Mouse (Mus musculus) layer of hippocampus, adult 9-11 months (tissue): ENCODE measurements around the gene Gm3488.
"Not testable (repeated sequence)": the region's sequence is repeated elsewhere in the genome, so short reads cannot be mapped to it uniquely, and the experiment has no call there.

Experiments
- DNase-seq: peaks from one replicate; pipeline ENCODE4 v3.0.0; 2022

The Gm3488 gene

DNA sequence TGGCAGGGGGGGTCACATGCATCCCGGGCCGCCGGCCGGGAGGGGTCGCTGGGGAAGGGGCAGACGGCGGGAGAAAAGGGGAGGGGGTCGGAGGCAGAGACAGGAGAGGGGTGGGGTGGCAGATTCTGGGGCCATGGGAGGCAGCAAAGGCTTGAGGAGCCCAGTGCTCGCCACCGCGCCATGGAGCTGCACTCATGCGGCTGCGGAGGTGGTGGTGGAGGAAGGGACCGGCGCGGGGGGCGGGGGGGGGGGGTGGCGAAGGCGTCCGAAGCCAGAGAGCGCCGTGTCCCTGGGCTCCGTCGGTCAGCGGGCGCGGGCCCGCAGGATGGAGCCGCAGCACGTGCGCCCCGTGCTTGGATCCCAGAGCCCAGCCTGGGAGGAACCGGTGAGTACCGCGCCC, at the start of gene Gm3488:
Gene Gm3488, plus strand, starts transcription at position 301 of the 400 bp plus-strand sequence.
- not testable (repeated sequence) for DNase-seq

DNA sequence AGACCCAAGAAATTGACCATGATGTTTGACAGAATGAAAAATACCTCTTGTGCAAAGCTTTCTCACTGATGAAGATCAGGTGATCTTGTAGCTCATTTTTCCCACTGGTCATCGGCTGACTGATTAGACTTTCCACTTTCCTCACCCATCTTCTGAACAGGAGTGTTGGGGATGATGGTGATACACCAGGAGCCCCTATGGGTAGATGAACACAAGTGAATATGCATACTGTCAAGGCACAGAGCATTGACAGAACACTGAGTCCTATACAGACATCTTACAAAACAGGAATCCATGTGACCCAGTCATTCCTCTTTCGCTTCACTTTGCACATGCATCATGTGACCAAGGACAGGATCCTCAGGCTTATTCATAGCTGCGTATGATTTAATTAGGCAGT, 46.1 kb upstream of the Gm3488 start, which contains the start of gene Gm3194:
Gene Gm3194, minus strand, starts transcription at position 101 of the 400 bp plus-strand sequence.
- not testable (repeated sequence) for DNase-seq

DNA sequence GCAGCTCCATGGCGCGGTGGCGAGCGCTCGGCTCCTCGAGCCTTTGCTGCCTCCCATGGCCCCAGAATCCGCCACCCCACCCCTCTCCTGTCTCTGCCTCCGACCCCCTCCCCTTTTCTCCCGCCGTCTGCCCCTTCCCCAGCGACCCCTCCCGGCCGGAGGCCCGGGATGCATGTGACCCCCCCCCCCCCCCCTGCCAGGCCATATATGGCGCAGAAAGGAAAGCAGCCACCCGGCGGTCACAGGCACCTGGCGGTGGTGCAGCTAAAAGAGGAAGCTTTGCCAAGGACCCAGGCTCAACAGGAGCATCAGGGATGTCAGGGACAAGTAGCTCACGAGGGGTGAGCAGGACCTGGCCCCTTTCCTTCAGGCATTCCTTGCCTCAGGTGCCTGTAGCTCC, 41.0 kb upstream of the Gm3488 start:
- DNase-seq: not testable (repeated sequence)

DNA sequence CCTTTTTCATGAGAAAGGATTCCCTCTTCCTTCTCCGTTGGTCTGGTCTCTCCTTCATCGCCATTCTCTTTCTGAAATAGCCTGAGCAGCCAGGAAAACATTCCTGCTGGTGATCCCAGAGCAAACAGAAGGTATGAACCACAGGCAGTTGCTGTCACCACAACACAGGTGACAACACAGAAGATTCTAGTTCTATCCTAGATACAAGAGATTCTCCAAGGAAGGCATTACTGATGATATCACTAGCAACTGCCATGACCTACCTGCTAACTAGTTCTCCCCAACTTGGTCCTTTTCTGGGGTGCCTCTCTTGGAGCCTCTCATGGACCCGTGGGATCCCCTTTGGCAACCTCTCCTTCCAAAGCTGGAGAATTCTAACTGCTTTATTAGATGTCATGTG, 23.7 kb upstream of the Gm3488 start, which contains the start of gene Gm8246:
Gene Gm8246, minus strand, starts transcription at position 101 of the 400 bp plus-strand sequence.
- not testable (repeated sequence) for DNase-seq

DNA sequence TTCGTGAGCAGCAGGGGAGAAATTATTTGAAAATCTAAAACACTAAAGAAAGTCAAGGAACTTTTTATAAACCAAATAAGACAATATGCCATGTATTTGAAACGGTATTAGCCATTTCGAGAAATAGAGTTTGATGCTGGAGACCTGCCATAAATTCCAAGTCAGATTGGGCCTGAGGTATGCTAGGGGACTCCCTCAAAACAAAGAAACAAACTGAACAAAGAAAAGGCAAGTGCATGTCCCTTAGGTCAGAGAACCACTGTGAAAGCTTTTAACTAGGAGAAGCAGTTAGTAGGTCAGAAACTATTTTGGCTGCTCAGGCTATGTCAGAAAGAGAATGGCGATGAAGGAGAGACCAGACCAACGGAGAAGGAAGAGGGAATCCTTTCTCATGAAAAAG, 17.6 kb upstream of the Gm3488 start, which contains the start of gene Gm3187:
Gene Gm3187, plus strand, starts transcription at position 301 of the 400 bp plus-strand sequence.
- DNase-seq: not testable (repeated sequence)

DNA sequence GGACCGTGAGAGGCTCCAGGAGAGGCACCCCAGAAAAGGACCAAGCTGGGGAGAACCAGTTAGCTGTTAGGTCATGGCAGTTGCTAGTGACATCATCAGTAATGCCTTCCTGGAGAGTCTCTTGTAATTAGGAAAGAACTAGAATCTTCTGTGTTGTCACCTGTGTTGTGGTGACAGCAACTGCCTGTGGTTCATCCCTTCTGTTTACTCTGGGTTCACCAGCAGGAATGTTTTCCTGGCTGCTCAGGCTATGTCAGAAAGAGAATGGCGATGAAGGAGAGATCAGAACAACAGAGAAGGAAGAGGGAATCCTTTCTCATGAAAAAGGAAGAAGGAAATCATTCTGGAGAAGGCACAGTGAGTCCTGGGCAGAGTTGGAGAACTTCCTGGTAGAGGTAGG, 36.7 kb downstream of the Gm3488 start, which contains the start of gene Gm3532:
Gene Gm3532, plus strand, starts transcription at position 301 of the 400 bp plus-strand sequence.
- DNase-seq: not testable (repeated sequence)
